Mouse (Mus musculus): ENCODE measurements around the gene Bmp5. TPM values are rescaled to one million over a fixed set of nuclear protein-coding genes. Genes with fewer than 3 reads are reported as not detected.

The Bmp5 gene
- total and polyA plus RNA-seq, 3 experiments: not detected

GRCm38 (mm10) chr9:75808659-75809058, 33.5 kb downstream of the Bmp5 start:
- TF ChIP-seq MAX (IDR thresholded peaks at IDR 0.05; ENCODE audit: low read length) (no peak), MYC (IDR thresholded peaks at IDR 0.05; ENCODE audit: low read depth, low read length) (no peak), CHD1 (IDR thresholded peaks at IDR 0.05; ENCODE audit: low read depth, low read length) (no peak)
- H3K27me3 ChIP-seq (replicated peaks): no peaks in the 10 kb centered on the region
- H3K9ac ChIP-seq (ENCODE audit: insufficient read depth, low read depth): no peak overlapping the region
- no peaks in the 10 kb centered on the region for H3K9me3 ChIP-seq (replicated peaks; ENCODE audit: low read length)
- no peak for DNase-seq (ENCODE audit: extremely low read depth)
- no peak overlapping the region for H3K27ac ChIP-seq (ENCODE audit: insufficient read depth, low read depth)
- H3K4me3 ChIP-seq (replicated peaks in 1 of 3; ENCODE audit: low read depth in 2 of 3, low read length in 2 of 3, poor library complexity in 1 of 3): no peak overlapping the region
- H3K4me2 ChIP-seq (ENCODE audit: insufficient read depth, low read depth, poor library complexity, severe bottlenecking): no peak overlapping the region
- no peaks in the 10 kb centered on the region for H3K79me2 ChIP-seq (replicated peaks; ENCODE audit: control insufficient read depth, extremely low read depth, insufficient read depth, poor library complexity, severe bottlenecking)
- H3K36me3 ChIP-seq (replicated peaks in 1 of 2; ENCODE audit: control insufficient read depth in 1 of 2, insufficient read depth in 1 of 2, low read length in 1 of 2): no peaks in the 10 kb centered on the region
- 0 out of 4 replicates have a peak, but pooled peaks cover 0 to 2% of the 10 kb centered on the region in 2 experiments for H3K4me1 ChIP-seq (ENCODE audit: control insufficient read depth in 1 of 2, insufficient read depth in 2 of 2)
- dilution Hi-C loops (cut with MboI; ENCODE audit: extremely low pct_ligation_motif_present, extremely low pct_unique_long_range_greater_than_20kb, low sequenced_read_pairs) (no loop called here), in situ Hi-C loops (cut with MboI; ENCODE audit: low pct_ligation_motif_present, low pct_unique_long_range_greater_than_20kb, low sequenced_read_pairs) (no loop called here)

GRCm38 (mm10) chr9:75815161-75815560, 40.0 kb downstream of the Bmp5 start:
- Histone ChIP-seq H3K79me2 (replicated peaks; ENCODE audit: control insufficient read depth, extremely low read depth, insufficient read depth, poor library complexity, severe bottlenecking) (no peaks in the 10 kb centered on the region), H3K27ac (ENCODE audit: insufficient read depth, low read depth) (no peak overlapping the region), H3K4me1 (ENCODE audit: control insufficient read depth in 1 of 2, insufficient read depth in 2 of 2) (peaks cover 0 to 7% of the 10 kb centered on the region in 2 experiments; a peak in 1 of 4 replicates), H3K9ac (ENCODE audit: insufficient read depth, low read depth) (no peak overlapping the region), H3K4me2 (ENCODE audit: insufficient read depth, low read depth, poor library complexity, severe bottlenecking) (no peak overlapping the region), H3K4me3 (replicated peaks in 1 of 3; ENCODE audit: low read depth in 2 of 3, low read length in 2 of 3, poor library complexity in 1 of 3) (no peak overlapping the region), H3K9me3 (replicated peaks; ENCODE audit: low read length) (no peaks in the 10 kb centered on the region), H3K36me3 (replicated peaks in 1 of 2; ENCODE audit: control insufficient read depth in 1 of 2, insufficient read depth in 1 of 2, low read length in 1 of 2) (no peaks in the 10 kb centered on the region), H3K27me3 (replicated peaks) (no peaks in the 10 kb centered on the region)
- dilution Hi-C loops (cut with MboI; ENCODE audit: extremely low pct_ligation_motif_present, extremely low pct_unique_long_range_greater_than_20kb, low sequenced_read_pairs): no loop called here
- in situ Hi-C loops (cut with MboI; ENCODE audit: low pct_ligation_motif_present, low pct_unique_long_range_greater_than_20kb, low sequenced_read_pairs): no loop called here
- TF ChIP-seq MAFK (IDR thresholded peaks at IDR 0.05; ENCODE audit: insufficient replicate concordance, low read length) (peak; percentile 84), POLR2AphosphoS2 (IDR thresholded peaks at IDR 0.05; ENCODE audit: low read depth, low read length) (no peak)
- peak; percentile 12 for DNase-seq (ENCODE audit: extremely low read depth)

- in situ Hi-C loops (cut with MboI; ENCODE audit: low pct_ligation_motif_present, low pct_unique_long_range_greater_than_20kb, low sequenced_read_pairs): no loop called here
- dilution Hi-C loops (cut with MboI; ENCODE audit: extremely low pct_ligation_motif_present, extremely low pct_unique_long_range_greater_than_20kb, low sequenced_read_pairs): no loop called here
Observed at GRCm38 (mm10) chr9:75818400-75818799, 43.2 kb downstream of the Bmp5 start.

GRCm38 (mm10) chr9:75832468-75832867, 57.3 kb downstream of the Bmp5 start:
- H3K4me3 ChIP-seq (replicated peaks in 1 of 3; ENCODE audit: low read depth in 2 of 3, low read length in 2 of 3, poor library complexity in 1 of 3): no peak overlapping the region
- H3K9me3 ChIP-seq (replicated peaks; ENCODE audit: low read length): no peaks in the 10 kb centered on the region
- no peaks in the 10 kb centered on the region for H3K27me3 ChIP-seq (replicated peaks)
- dilution Hi-C loops (cut with MboI; ENCODE audit: extremely low pct_ligation_motif_present, extremely low pct_unique_long_range_greater_than_20kb, low sequenced_read_pairs): no loop called here
- TF ChIP-seq CHD2 (IDR thresholded peaks at IDR 0.05; ENCODE audit: low read length): no peak
- TF ChIP-seq POLR2AphosphoS2 (IDR thresholded peaks at IDR 0.05; ENCODE audit: low read depth, low read length): no peak
- TF ChIP-seq JUND (conservative IDR thresholded peaks at IDR 0.05; ENCODE audit: low read depth, low read length): no peak
- TF ChIP-seq ETS1 (conservative IDR thresholded peaks at IDR 0.05; ENCODE audit: low read depth, low read length): no peak
- TF ChIP-seq ZC3H11A (IDR thresholded peaks at IDR 0.05; ENCODE audit: low read depth, low read length): no peak
- no peak for TF ChIP-seq ELF1 (IDR thresholded peaks at IDR 0.05; ENCODE audit: low read depth, low read length)
- H3K4me1 ChIP-seq (ENCODE audit: control insufficient read depth in 1 of 2, insufficient read depth in 2 of 2): no peaks in the 10 kb centered on the region
- no peak for DNase-seq (ENCODE audit: extremely low read depth)
- H3K36me3 ChIP-seq (replicated peaks in 1 of 2; ENCODE audit: control insufficient read depth in 1 of 2, insufficient read depth in 1 of 2, low read length in 1 of 2): no peaks in the 10 kb centered on the region
- no peak overlapping the region for H3K4me2 ChIP-seq (ENCODE audit: insufficient read depth, low read depth, poor library complexity, severe bottlenecking)
- H3K9ac ChIP-seq (ENCODE audit: insufficient read depth, low read depth): no peak overlapping the region
- in situ Hi-C loops (cut with MboI; ENCODE audit: low pct_ligation_motif_present, low pct_unique_long_range_greater_than_20kb, low sequenced_read_pairs): no loop called here
- no peak overlapping the region for H3K27ac ChIP-seq (ENCODE audit: insufficient read depth, low read depth)
- H3K79me2 ChIP-seq (replicated peaks; ENCODE audit: control insufficient read depth, extremely low read depth, insufficient read depth, poor library complexity, severe bottlenecking): no peaks in the 10 kb centered on the region

More at GRCm38 (mm10) chr9:75818400-75818799, 43.2 kb downstream of the Bmp5 start:
- H3K4me1 ChIP-seq (ENCODE audit: control insufficient read depth in 1 of 2, insufficient read depth in 2 of 2): peaks cover 0 to 7% of the 10 kb centered on the region in 2 experiments; a peak in 1 of 4 replicates
- DNase-seq (ENCODE audit: extremely low read depth): no peak
- no peaks in the 10 kb centered on the region for H3K79me2 ChIP-seq (replicated peaks; ENCODE audit: control insufficient read depth, extremely low read depth, insufficient read depth, poor library complexity, severe bottlenecking)
- no peak overlapping the region for H3K9ac ChIP-seq (ENCODE audit: insufficient read depth, low read depth)
- H3K4me3 ChIP-seq (replicated peaks in 1 of 3; ENCODE audit: low read depth in 2 of 3, low read length in 2 of 3, poor library complexity in 1 of 3): no peak overlapping the region
- no peaks in the 10 kb centered on the region for H3K36me3 ChIP-seq (replicated peaks in 1 of 2; ENCODE audit: control insufficient read depth in 1 of 2, insufficient read depth in 1 of 2, low read length in 1 of 2)
- no peak overlapping the region for H3K4me2 ChIP-seq (ENCODE audit: insufficient read depth, low read depth, poor library complexity, severe bottlenecking)
- no peaks in the 10 kb centered on the region for H3K27me3 ChIP-seq (replicated peaks)
- H3K9me3 ChIP-seq (replicated peaks; ENCODE audit: low read length): no peaks in the 10 kb centered on the region
- TF ChIP-seq ELF1 (IDR thresholded peaks at IDR 0.05; ENCODE audit: low read depth, low read length) (no peak), ZC3H11A (IDR thresholded peaks at IDR 0.05; ENCODE audit: low read depth, low read length) (no peak)
- H3K27ac ChIP-seq (ENCODE audit: insufficient read depth, low read depth): no peak overlapping the region

All from CH12.LX (cell line).